Mouse (Mus musculus) right cerebral cortex, adult 18-20 months (tissue): ENCODE measurements at regions not wholly inside any gene's neighbourhood (a gene's known extent, or its start where the extent isn't known, plus 50 kb on each side); places are given as distances from the start of the nearest gene placed in this dataset.
A peak's percentile ranks its signal among the peaks of the same experiment; 100 is the strongest.
"Not testable (repeated sequence)": the region's sequence is repeated elsewhere in the genome, so short reads cannot be mapped to it uniquely, and the experiment has no call there.

Source experiments
- DNase-seq: peaks from one replicate; pipeline ENCODE4 v3.0.0; 2022; ENCODE audit warnings: mixed read lengths

- DNase-seq, result no peak
Measured at GRCm38 (mm10) chr2:166310438-166310837, 155.0 kb upstream of the Sulf2 start.

- no peak for DNase-seq
Measured at GRCm38 (mm10) chr2:166309882-166310281, 154.4 kb upstream of the Sulf2 start.

- no peak for DNase-seq
Measured at GRCm38 (mm10) chr2:166307551-166307950, 152.1 kb upstream of the Sulf2 start.

- DNase-seq, result no peak
Measured at GRCm38 (mm10) chr2:166305044-166306002, 149.9 kb upstream of the Sulf2 start.

GRCm38 (mm10) chr2:166303854-166304253 lies 148.4 kb upstream of the Sulf2 start:
- DNase-seq, result no peak

- DNase-seq, result peak; percentile 32
Measured at GRCm38 (mm10) chr2:166301161-166301560, 145.7 kb upstream of the Sulf2 start.

GRCm38 (mm10) chr2:166294672-166295071 lies 139.2 kb upstream of the Sulf2 start:
- DNase-seq, result no peak

- no peak for DNase-seq
Measured at GRCm38 (mm10) chr2:166292987-166293386, 137.5 kb upstream of the Sulf2 start.

- no peak for DNase-seq
Measured at GRCm38 (mm10) chr2:166291266-166291665, 135.8 kb upstream of the Sulf2 start.

GRCm38 (mm10) chr2:166290826-166291225 lies 135.4 kb upstream of the Sulf2 start:
- no peak for DNase-seq

- DNase-seq, result no peak
Measured at GRCm38 (mm10) chr2:166289198-166289597, 133.7 kb upstream of the Sulf2 start.

GRCm38 (mm10) chr2:166281137-166281536 lies 125.7 kb upstream of the Sulf2 start:
- not testable (repeated sequence) for DNase-seq

- DNase-seq, result no peak
Measured at GRCm38 (mm10) chr2:166280651-166281127, 125.2 kb upstream of the Sulf2 start.

- DNase-seq, result no peak
Measured at GRCm38 (mm10) chr2:166279676-166280075, 124.2 kb upstream of the Sulf2 start.

- DNase-seq, result no peak
Measured at GRCm38 (mm10) chr2:166275398-166275797, 119.9 kb upstream of the Sulf2 start.

- DNase-seq, result no peak
Measured at GRCm38 (mm10) chr2:166274016-166274346, 118.5 kb upstream of the Sulf2 start.

- DNase-seq, result no peak
Measured at GRCm38 (mm10) chr2:166273312-166274015, 118.0 kb upstream of the Sulf2 start.

GRCm38 (mm10) chr2:166272841-166273240 lies 117.4 kb upstream of the Sulf2 start:
- no peak for DNase-seq

GRCm38 (mm10) chr2:166272190-166272543 lies 116.7 kb upstream of the Sulf2 start:
- DNase-seq, result no peak

GRCm38 (mm10) chr2:166271373-166272189 lies 116.1 kb upstream of the Sulf2 start:
- DNase-seq, result peak; percentile 17

- no peak for DNase-seq
Measured at GRCm38 (mm10) chr2:166270007-166270406, 114.5 kb upstream of the Sulf2 start.

- DNase-seq, result no peak
Measured at GRCm38 (mm10) chr2:166266915-166267314, 111.5 kb upstream of the Sulf2 start.

- no peak for DNase-seq
Measured at GRCm38 (mm10) chr2:166266507-166266906, 111.0 kb upstream of the Sulf2 start.
